Comparison of ENCODE assay signal across 38 mouse cellular contexts in genomic region chr2:19385772-19386171, GRCm38 (mm10). TPM values are rescaled to one million over a fixed set of nuclear protein-coding genes. Genes with fewer than 3 reads are reported as not detected.
"Had no signal": no experiment of that assay in that cellular context is flagged by ENCODE, and none has a peak within 500 bp of the region (broad histone marks: within the 10 kb centered on the region; RNA-seq: fewer than 3 reads in every experiment).

No protein-coding gene starts in this region.

- H3K27ac ChIP-seq: gastrocnemius, adult 2 months; heart, embryonic 10.5 days; heart, embryonic 13.5 days; heart, embryonic 15.5 days; hindbrain, embryonic 10.5 days; hindbrain, embryonic 12.5 days; hindbrain, embryonic 14.5 days; kidney, embryonic 15.5 days; kidney, postnatal 0 days; left cerebral cortex, adult 2 months; limb, embryonic 10.5 days; limb, embryonic 12.5 days; liver, embryonic 12.5 days; liver, embryonic 14.5 days had no signal

- H3K4me2 ChIP-seq: heart, embryonic 13.5 days; heart, embryonic 15.5 days; hindbrain, embryonic 12.5 days; hindbrain, embryonic 14.5 days; kidney, embryonic 15.5 days; limb, embryonic 12.5 days; liver, embryonic 12.5 days had no signal

- DNase-seq: gastrocnemius, adult 2 months; gastrocnemius, postnatal 10 days; gastrocnemius, postnatal 25 days; heart, adult 18-20 months; heart, postnatal 4 days; kidney, adult 11 months; kidney, adult 2 months; kidney, adult 9 months; kidney, postnatal 14 days; kidney, postnatal 36 days; layer of hippocampus, adult 9-11 months had no signal

- H3K27me3 ChIP-seq: heart, embryonic 13.5 days; heart, embryonic 15.5 days; hindbrain, embryonic 12.5 days; kidney, embryonic 15.5 days; limb, embryonic 12.5 days; liver, embryonic 12.5 days had no signal

- H3K4me1 ChIP-seq: heart, embryonic 10.5 days; heart, embryonic 15.5 days; limb, embryonic 10.5 days; liver, embryonic 12.5 days had no signal

- H3K9ac ChIP-seq: heart, embryonic 13.5 days; heart, embryonic 15.5 days; hindbrain, embryonic 12.5 days; hindbrain, embryonic 14.5 days; kidney, embryonic 15.5 days; limb, embryonic 12.5 days; liver, embryonic 12.5 days; liver, embryonic 14.5 days had no signal

- H3K9me3 ChIP-seq: heart, embryonic 10.5 days; heart, embryonic 13.5 days; heart, embryonic 15.5 days; hindbrain, embryonic 10.5 days; hindbrain, embryonic 12.5 days; kidney, embryonic 15.5 days; limb, embryonic 10.5 days; limb, embryonic 12.5 days; liver, embryonic 12.5 days had no signal

- H3K4me3 ChIP-seq: gastrocnemius, adult 2 months; heart, embryonic 10.5 days; heart, embryonic 13.5 days; heart, embryonic 15.5 days; hindbrain, embryonic 10.5 days; hindbrain, embryonic 12.5 days; kidney, embryonic 15.5 days; left cerebral cortex, adult 2 months; limb, embryonic 10.5 days; limb, embryonic 12.5 days; liver, embryonic 12.5 days had no signal

- H3K36me3 ChIP-seq: heart, embryonic 15.5 days; hindbrain, embryonic 10.5 days; hindbrain, embryonic 12.5 days; limb, embryonic 10.5 days had no signal

- ATAC-seq: hindbrain, embryonic 16.5 days; intestine, embryonic 16.5 days; liver, embryonic 12.5 days had no signal

RNA-seq across cellular contexts. Expression of gene Ptf1a, which starts 59.7 kb away (rescaled TPM):
- total RNA-seq: gastrocnemius, adult 2 months; gastrocnemius, postnatal 10 days; gastrocnemius, postnatal 25 days; gastrocnemius, postnatal 4 days; granulocyte monocyte progenitor cell, adult 5-6 weeks; heart, adult 18-20 months; heart, adult 8-10 months; heart, postnatal 25 days; heart, postnatal 4 days; layer of hippocampus, adult 18-20 months; layer of hippocampus, adult 8-10 months; layer of hippocampus, postnatal 14 days; left cerebral cortex, adult 2 months; left cerebral cortex, postnatal 14 days; left cerebral cortex, postnatal 36 days; liver, adult 2 months had no signal
- polyA plus RNA-seq: heart, embryonic 10.5 days; heart, embryonic 13.5 days; heart, embryonic 15.5 days; heart, postnatal 0 days; kidney, adult 2 months; kidney, postnatal 0 days; large intestine, adult 2 months; limb, embryonic 10.5 days; limb, embryonic 12.5 days; liver, adult 2 months; liver, embryonic 12.5 days; liver, embryonic 14.5 days had no signal
